Mouse (Mus musculus): ENCODE results near the gene March1.

Gene March1

DNA sequence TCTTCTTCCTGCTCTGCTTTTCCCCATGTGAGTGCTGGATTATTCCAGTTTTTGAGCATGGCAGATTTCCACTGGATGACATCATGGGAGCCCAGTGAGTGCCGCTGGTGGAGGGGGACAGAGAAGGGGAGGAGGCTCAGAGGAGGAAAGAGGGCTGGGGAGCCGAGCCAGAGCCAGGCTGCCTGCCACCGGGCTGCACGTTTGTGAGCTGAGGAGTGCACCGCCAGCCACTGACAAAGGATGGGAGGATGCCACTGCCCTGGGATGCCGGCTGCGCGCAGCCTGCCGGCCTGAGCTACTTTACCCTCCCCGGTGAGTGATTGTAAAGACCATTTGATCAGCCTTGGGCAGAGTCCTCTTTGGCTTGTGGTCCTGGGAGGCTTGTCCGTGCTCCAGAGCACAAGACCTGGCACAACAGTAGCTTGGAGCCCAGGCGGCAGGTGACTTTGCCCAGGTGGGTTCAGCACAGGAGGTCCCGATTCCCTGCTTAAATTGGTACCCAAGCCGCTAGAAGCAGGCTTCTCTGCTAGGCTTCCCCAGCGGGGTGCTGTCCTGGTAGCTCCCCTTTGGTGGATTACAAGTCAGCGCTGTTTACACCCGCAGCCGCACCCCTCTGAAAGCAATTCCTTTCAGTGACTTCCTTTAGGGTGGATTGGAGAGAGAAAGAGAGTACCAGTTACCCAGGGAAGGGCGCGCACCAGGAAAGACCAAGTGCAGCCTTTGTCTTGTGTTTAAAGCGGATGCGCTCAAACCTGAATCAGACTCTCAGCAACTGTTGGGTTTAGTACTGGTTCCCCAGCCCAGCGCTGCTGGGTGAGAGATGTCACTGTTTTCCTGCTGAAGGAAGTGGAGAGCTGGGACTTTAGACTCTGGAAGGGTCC lies at the start of gene March1:
Gene March1 (plus strand): TSS at position 30 of the 881 bp plus-strand sequence.
- peak; percentile 68 to 78 for DNase-seq

- DNase-seq: no peak
Observed at GRCm38 (mm10) chr8:65586909-65587308, 30.8 kb upstream of the March1 start.

DNA sequence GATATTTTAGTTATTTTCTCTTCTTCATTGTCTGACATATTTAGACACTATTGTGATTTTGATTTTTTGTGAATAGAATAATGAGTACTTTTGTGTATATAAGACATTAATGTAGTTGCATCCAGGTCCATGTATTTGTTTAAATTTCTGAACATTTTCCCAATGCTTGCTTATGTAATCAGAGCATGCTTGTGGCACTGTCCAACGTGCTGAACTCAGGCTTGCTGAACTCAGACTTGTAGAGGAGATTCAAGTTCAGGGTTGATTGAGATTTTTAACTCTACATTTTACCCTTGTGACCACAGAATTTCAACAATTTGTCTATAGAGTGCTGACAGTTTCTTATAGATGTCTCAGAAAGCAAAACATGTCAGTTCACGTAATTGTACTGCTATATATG lies 14.5 kb upstream of the March1 start:
- no peak for DNase-seq

GRCm38 (mm10) chr8:65609509-65609908 lies 8.2 kb upstream of the March1 start:
- no peak for DNase-seq

- peak in 1 of 2 experiments; percentile 13 for DNase-seq
Observed at GRCm38 (mm10) chr8:65618966-65619365, 1.3 kb downstream of the March1 start.

- no peak for DNase-seq
Observed at GRCm38 (mm10) chr8:65644931-65645330, 27.2 kb downstream of the March1 start.

DNA sequence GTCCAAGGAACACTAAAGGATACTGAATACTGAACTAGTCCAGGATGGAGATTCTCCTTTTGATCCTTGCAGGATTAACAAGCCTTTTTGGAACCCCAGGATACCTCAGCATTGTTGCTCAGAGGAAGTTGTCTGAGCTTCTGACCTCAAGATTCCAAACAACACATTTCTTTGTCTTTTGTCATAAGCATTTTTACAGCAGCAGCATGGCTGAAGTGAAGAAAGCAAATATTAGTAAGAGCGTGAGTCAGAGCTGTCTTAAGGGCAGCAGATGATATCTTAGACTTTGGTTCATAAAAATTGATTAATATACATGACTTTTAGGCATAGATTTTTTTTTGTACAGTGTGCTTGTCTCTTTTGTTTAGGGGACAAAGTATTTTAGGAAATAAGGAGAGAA lies 27.8 kb downstream of the March1 start:
- no peak for DNase-seq

DNA sequence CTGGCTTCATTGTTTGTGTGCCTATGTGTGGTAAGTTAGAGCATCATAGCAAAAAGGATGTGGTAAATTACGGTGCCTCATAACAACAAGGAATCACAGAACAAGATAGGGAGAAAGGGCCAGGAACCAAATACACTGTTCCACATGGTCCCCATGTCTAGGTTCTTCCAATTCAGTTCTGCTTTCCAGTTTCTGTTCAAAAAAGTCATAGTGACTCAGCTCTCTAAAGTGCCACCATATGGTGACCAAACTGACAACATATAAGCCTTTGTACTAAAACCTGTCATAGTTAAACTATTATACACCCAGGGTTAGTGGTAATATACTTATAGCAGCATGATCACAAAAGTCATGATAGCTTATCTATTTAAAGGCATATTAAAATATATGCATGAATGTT lies 28.2 kb downstream of the March1 start:
- DNase-seq: no peak

DNA sequence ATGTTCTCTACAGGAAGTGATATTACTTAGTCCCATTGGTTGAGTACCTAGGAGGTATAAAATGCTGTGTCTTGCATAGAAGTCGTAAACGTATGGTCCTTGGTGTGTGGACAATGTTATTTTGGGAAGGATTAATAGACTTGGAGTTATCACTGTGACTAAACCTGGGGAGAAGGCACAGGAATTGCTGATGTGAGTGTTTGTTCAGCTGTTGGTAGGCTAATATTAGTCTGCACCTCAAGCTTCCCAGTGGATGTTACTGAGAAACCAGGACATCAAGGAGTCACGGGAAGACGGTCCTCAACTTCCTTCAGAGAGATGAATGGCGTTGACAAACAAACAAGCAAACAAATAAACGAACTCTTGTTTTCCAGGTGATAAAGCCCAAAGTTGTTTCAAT lies 38.2 kb downstream of the March1 start:
- no peak for DNase-seq

- no peak for DNase-seq
Observed at GRCm38 (mm10) chr8:65661885-65662284, 44.2 kb downstream of the March1 start.

DNA sequence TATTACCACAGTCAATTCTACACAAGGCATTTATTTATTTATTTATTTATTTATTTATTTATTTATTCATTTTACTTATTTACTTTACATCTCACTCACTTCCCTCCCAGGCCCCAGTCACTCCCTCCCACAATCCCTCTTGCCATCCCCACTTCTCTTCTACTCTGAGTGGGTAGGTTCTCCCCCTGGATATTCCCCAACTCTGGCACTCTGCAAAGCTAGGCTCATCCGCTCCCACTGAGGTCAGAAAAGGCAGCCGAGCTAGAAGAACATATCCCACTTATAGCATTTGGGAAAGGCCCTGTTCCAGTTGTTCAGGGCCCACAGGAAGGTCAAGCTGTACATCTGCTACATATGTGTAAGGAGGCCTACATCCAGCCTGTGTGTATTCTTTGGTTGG lies 48.1 kb downstream of the March1 start:
- no peak for DNase-seq

DNA sequence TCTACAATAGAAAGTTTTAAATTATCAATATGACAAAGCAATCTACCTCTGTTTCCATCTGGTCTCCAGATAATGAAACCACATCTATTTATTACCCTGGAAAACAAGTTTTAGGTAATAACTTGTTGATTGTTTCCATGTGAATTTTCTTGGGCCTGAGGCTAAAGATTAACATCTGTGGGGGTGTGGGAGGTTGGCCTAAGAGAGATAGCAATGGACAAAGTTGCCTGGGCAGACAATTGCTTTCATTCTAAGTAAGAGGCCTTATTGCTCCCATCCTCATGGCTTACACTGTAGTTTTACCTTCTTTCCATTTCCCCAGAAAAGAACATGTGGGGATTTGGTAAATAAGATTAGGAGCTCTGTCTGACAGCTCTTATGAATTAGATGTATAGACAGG lies 125.4 kb downstream of the March1 start:
- no peak for DNase-seq

- DNase-seq: no peak
Observed at GRCm38 (mm10) chr8:65775815-65776214, 158.1 kb downstream of the March1 start.

DNA sequence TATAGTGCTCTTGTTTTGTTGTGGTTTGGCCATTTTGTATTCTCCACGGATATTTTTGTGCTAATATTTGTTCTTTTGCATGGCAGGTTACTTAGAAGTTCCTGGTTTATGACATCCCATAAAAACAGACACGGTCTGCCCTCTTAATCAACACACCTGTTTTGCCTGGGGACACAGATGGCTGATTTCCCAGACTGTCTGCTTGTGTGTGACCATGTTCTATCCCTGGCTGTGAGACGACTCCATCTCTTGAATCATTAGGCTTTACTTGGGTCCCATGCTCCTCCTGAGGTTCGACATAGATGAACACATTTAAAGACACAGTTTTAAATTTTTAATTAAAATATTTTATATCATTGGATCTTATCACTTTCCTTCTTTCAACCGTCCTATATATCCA lies 163.5 kb downstream of the March1 start:
- DNase-seq: peak in 1 of 2 experiments; percentile 6

DNA sequence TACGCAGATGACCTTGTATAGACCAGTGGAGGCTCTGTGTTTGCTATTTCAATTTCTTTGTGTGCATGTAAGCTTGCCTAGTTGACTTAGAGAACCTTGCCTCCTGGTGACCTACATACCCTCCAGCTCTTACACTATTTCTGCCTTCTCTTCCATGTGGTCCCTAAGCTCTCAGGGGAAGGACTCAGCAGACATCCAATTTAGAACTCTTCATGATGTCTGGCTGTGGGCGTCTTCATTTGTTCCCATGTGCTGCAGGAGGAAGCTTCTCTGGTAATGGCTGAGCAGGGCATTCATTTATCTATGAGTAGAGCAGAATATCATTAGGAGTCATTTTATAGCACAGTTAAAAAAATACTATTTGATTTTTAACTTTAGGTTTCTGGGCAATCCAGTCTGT lies 195.3 kb downstream of the March1 start:
- DNase-seq: no peak

DNA sequence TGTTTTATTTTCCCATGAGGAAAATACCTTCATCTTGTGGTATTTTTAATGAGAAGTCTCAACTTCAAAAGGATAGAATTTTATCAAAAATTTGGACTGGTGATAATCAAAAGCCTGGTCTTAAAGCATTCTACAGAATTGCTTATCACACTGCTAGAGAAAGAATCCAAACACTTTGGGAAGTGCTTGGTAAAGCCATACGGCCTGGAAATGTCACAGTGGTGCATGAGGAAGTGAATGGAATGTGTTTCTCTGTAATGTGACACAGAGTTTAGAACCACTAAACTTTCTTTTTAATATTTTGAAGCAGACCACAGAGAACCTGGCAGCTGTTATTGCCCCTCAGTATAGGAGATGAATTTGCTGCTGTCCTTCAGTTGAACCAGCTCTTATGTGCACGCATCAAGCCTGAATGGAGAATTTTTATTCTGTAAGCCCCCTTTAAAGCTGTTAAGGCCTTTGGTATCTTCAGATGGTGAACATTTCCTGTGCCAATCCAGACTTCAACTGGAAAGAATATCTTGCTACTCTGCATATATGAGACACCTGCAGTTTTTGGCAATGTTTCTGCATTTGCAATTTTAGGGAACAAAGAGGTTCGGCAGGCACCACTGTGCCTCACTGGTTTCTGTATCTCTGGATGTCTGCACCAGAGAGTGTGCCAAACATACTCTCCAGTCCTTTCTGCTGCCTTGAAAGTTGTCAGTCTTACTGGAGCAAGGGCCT lies 304.8 kb downstream of the March1 start:
- DNase-seq: no peak

DNA sequence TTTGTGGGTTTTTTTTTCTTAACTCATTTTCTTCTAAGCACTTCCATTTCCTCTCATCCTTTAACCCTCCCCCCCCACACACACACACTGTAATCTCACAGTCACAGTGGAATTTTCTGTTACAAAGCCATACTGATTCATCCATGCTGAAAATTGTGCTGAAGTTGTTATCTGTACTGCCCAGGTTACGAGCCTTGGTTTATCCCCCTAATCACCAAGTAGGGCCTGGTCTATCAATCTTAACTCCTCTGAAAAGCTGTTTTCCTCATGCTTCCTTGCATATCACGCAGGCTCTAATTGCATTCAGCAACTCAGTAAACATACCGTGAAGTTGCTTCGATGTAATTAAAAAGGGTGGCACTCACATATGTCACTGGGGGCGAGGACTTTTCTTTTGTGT lies 339.2 kb downstream of the March1 start:
- DNase-seq: no peak

- no peak for DNase-seq
Observed at GRCm38 (mm10) chr8:65957492-65957891, 339.8 kb downstream of the March1 start.

GRCm38 (mm10) chr8:65966502-65967222 lies 349.0 kb downstream of the March1 start:
- no peak for DNase-seq

DNA sequence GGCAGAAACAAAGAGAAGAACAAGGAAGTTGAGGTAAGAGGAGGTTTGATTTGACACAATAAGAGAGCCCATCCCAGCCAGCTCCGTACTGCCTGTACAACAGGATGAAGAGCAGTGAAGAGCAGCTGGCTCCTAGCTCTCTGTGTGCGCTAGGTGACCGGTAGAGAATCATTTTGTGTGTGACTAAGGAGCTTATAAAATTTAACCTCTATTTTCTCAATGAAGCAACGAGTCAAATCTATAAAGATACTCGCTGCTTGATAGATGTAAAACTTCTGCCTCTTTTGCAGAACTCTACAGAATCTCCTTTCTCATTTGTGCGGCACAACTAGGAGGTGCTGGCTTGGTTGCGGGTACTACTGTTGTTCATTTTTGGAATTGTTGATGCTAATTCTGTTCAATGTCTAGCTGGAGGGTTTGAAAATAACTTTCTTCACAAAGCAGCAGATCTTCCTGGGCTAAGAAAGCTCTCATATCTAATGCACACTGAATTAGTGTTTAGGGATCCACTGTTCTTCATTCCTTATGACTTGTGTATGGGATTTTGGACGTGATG lies 349.6 kb downstream of the March1 start:
- no peak for DNase-seq

GRCm38 (mm10) chr8:65976905-65977304 lies 359.2 kb downstream of the March1 start:
- no peak for DNase-seq

DNA sequence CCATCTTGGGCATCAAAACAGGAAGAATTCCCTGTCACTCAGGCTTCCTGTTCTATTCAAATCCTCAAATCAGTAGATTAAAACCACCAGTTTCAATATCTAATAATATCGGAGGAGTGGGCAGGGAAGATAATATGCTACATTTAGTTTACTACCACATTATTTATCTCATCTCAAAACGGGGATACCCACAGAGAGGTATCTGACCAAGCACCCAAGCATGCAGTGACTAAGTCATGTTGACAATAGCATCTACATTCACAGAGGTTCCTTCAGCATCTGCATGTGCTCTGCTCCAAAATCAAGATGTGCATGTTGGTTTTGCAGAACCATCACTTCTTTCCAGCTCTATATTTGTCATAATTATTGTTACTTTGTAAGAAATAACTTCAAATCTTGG lies 364.3 kb downstream of the March1 start:
- DNase-seq: no peak

DNA sequence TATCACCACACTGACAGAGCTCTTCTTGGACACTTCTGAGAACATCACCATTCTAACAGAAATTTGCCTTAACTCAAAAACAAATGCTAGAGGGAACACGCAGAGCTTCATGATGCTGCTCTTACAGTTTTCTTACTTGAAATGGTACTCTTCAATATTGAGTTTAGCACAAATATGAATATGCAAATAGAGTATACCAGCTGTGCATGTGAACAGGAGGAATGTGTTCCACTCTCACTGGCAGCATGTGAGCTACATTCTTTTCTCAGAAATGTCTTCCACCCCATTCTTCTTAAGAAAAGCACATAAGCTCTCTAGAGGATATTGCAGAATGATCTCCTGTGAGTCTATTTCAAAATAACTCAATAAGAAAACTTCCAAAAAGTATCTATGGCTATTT lies 370.0 kb downstream of the March1 start:
- DNase-seq: no peak
